Mouse (Mus musculus): ENCODE data around the gene Syt12.

- TF ChIP-seq CTCF (IDR thresholded peaks at IDR 0.05; ENCODE audit: low read depth) (peak; percentile 72), EP300 (IDR thresholded peaks at IDR 0.05; ENCODE audit: low read depth) (no peak)
Measured at GRCm38 (mm10) chr19:4468363-4468762, 8.9 kb downstream of the Syt12 start.
